Mouse (Mus musculus) right cerebral cortex, postnatal 4 days (tissue): ENCODE measurements around the gene B4galnt3.

Experiments used
- DNase-seq: peaks from one replicate; pipeline ENCODE4 v3.0.0-alpha.2; 2022

B4galnt3 gene

GRCm38 (mm10) chr6:120211536-120211935 is 82.8 kb downstream of the B4galnt3 start:
- no peak for DNase-seq

GRCm38 (mm10) chr6:120206586-120206985 is 87.8 kb downstream of the B4galnt3 start:
- DNase-seq: no peak

- no peak for DNase-seq
Observed at GRCm38 (mm10) chr6:120202406-120202805, 92.0 kb downstream of the B4galnt3 start.

- DNase-seq: no peak
Observed at GRCm38 (mm10) chr6:120201956-120202355, 92.4 kb downstream of the B4galnt3 start.

GRCm38 (mm10) chr6:120199638-120200394 is 94.5 kb downstream of the B4galnt3 start:
- no peak for DNase-seq

- DNase-seq: peak; percentile 74
Observed at GRCm38 (mm10) chr6:120197964-120198363, 96.4 kb downstream of the B4galnt3 start.

- DNase-seq: no peak
Observed at GRCm38 (mm10) chr6:120196837-120197236, 97.5 kb downstream of the B4galnt3 start.

- no peak for DNase-seq
Observed at GRCm38 (mm10) chr6:120194963-120195362, 99.4 kb downstream of the B4galnt3 start.

GRCm38 (mm10) chr6:120194305-120194704 is 100.1 kb downstream of the B4galnt3 start:
- DNase-seq: no peak

GRCm38 (mm10) chr6:120193793-120194192 is 100.6 kb downstream of the B4galnt3 start:
- DNase-seq: no peak

GRCm38 (mm10) chr6:120193174-120193573 is 101.2 kb downstream of the B4galnt3 start:
- peak; percentile 75 for DNase-seq

- DNase-seq: no peak
Observed at GRCm38 (mm10) chr6:120192211-120192870, 102.0 kb downstream of the B4galnt3 start.

GRCm38 (mm10) chr6:120191396-120192170 is 102.8 kb downstream of the B4galnt3 start:
- no peak for DNase-seq

GRCm38 (mm10) chr6:120190912-120191311 is 103.4 kb downstream of the B4galnt3 start:
- no peak for DNase-seq

GRCm38 (mm10) chr6:120190365-120190764 is 104.0 kb downstream of the B4galnt3 start:
- no peak for DNase-seq

GRCm38 (mm10) chr6:120189287-120189686 is 105.1 kb downstream of the B4galnt3 start:
- DNase-seq: no peak

GRCm38 (mm10) chr6:120188376-120189235 is 105.8 kb downstream of the B4galnt3 start:
- DNase-seq: no peak

GRCm38 (mm10) chr6:120187587-120188176 is 106.7 kb downstream of the B4galnt3 start:
- DNase-seq: no peak

- DNase-seq: no peak
Observed at GRCm38 (mm10) chr6:120186594-120186993, 107.8 kb downstream of the B4galnt3 start.

- no peak for DNase-seq
Observed at GRCm38 (mm10) chr6:120185756-120186155, 108.6 kb downstream of the B4galnt3 start.

GRCm38 (mm10) chr6:120185012-120185730 is 109.2 kb downstream of the B4galnt3 start:
- DNase-seq: no peak
